Mouse (Mus musculus) midbrain, embryonic 14.5 days (tissue): ENCODE measurements at regions not wholly inside any gene's neighbourhood (a gene's known extent, or its start where the extent isn't known, plus 50 kb on each side); places are given as distances from the start of the nearest gene placed in this dataset.

ENCODE experiments used
- ATAC-seq: fragments of 200-750 bp; cut with Nextera tagmentation; 2 replicates; pipeline ENCODE4 v1.8.0; 2017; ENCODE audit warnings: moderate number of reproducible peaks, moderate library complexity; ENCODE audit not compliant: low FRiP score, low TSS enrichment
- DNase-seq: peaks from one replicate; pipeline ENCODE4 v3.0.0-alpha.2; 2015
- H3K27ac ChIP-seq: fragments of 300-500 bp; sonication (generic); replicated peaks from 2 replicates; pipeline ENCODE4 v1.5.1; 2014; ENCODE audit warnings: mild to moderate bottlenecking, low read depth, low read length, moderate library complexity
- H3K27me3 ChIP-seq: fragments of 300-500 bp; sonication (generic); 2 replicates; pipeline ENCODE4 v1.6.1; 2014; ENCODE audit warnings: low read length, control low read depth, mixed read lengths; ENCODE audit not compliant: control insufficient read depth, insufficient read depth
- H3K36me3 ChIP-seq: fragments of 300-500 bp; sonication (generic); 2 replicates; pipeline ENCODE4 v1.6.1; 2014; ENCODE audit warnings: low read length, control low read depth; ENCODE audit not compliant: control insufficient read depth, insufficient read depth
- H3K4me1 ChIP-seq: fragments of 300-500 bp; sonication (generic); 2 replicates; pipeline ENCODE4 v1.6.1; 2014; ENCODE audit warnings: mild to moderate bottlenecking, antibody characterized with exemption, low read length, control low read depth; ENCODE audit not compliant: control insufficient read depth, insufficient read depth
- H3K4me2 ChIP-seq: fragments of 300-500 bp; sonication (generic); 2 replicates; pipeline ENCODE4 v1.6.1; 2014; ENCODE audit warnings: mild to moderate bottlenecking, low read length, moderate library complexity
- H3K4me3 ChIP-seq: fragments of 300-500 bp; sonication (generic); replicated peaks from 2 replicates; pipeline ENCODE4 v1.5.1; 2014; ENCODE audit warnings: low read depth, low read length
- H3K9ac ChIP-seq: fragments of 300-500 bp; sonication (generic); replicated peaks from 2 replicates; pipeline ENCODE4 v1.6.1; 2014; ENCODE audit warnings: mild to moderate bottlenecking, low read length, moderate library complexity
- H3K9me3 ChIP-seq: fragments of 300-500 bp; sonication (generic); 2 replicates; pipeline ENCODE4 v1.6.1; 2016; ENCODE audit warnings: low read length, control low read depth, mixed read lengths; ENCODE audit not compliant: control insufficient read depth
- WGBS: fragments of 180-500 bp; shearing (Covaris S2); extraction: QIAGEN DNeasy Blood & Tissue Kit; methylation state at CpG from one replicate; pipeline ENCODE4 v1.1.7; 2014; 5-methylcytosine and 5-hydroxymethylcytosine counted together

GRCm38 (mm10) chr6:75683935-75684334 is 813.6 kb downstream of the Gm9008 start:
- Histone ChIP-seq H3K4me3 (no peak overlapping the region), H3K9me3 (no peaks in the 10 kb centered on the region), H3K4me2 (no peak overlapping the region), H3K4me1 (no peaks in the 10 kb centered on the region), H3K9ac (no peak overlapping the region), H3K27ac (no peak overlapping the region), H3K36me3 (no peaks in the 10 kb centered on the region), H3K27me3 (no peaks in the 10 kb centered on the region)
- DNase-seq (no peak), ATAC-seq (no peak)
- 92% methylated on average over 2 of the region's 2 CpGs for WGBS

- DNase-seq, result no peak
Observed at GRCm38 (mm10) chr6:75644363-75644720, 853.2 kb downstream of the Gm9008 start.

GRCm38 (mm10) chr6:75643581-75644362 is 853.8 kb downstream of the Gm9008 start:
- Histone ChIP-seq H3K9ac (no peak overlapping the region), H3K27me3 (no peaks in the 10 kb centered on the region), H3K4me2 (no peak overlapping the region), H3K36me3 (no peaks in the 10 kb centered on the region), H3K4me3 (no peak overlapping the region), H3K4me1 (no peaks in the 10 kb centered on the region), H3K9me3 (no peaks in the 10 kb centered on the region), H3K27ac (no peak overlapping the region)
- DNase-seq, result no peak
- no peak for ATAC-seq
- 70% methylated on average over 2 of the region's 2 CpGs for WGBS

More at GRCm38 (mm10) chr6:75644363-75644720, 853.2 kb downstream of the Gm9008 start:
- H3K9ac ChIP-seq, result no peak overlapping the region
- no peaks in the 10 kb centered on the region for H3K9me3 ChIP-seq
- H3K27me3 ChIP-seq, result no peaks in the 10 kb centered on the region
- ATAC-seq, result no peak
- H3K36me3 ChIP-seq, result no peaks in the 10 kb centered on the region
- H3K4me3 ChIP-seq, result no peak overlapping the region
- no peak overlapping the region for H3K27ac ChIP-seq
- no peak overlapping the region for H3K4me2 ChIP-seq
- H3K4me1 ChIP-seq, result no peaks in the 10 kb centered on the region
- 83% methylated on average over 2 of the region's 2 CpGs for WGBS

GRCm38 (mm10) chr6:75636050-75636449 is 861.5 kb downstream of the Gm9008 start:
- Histone ChIP-seq H3K27me3 (no peaks in the 10 kb centered on the region), H3K9ac (no peak overlapping the region), H3K36me3 (no peaks in the 10 kb centered on the region), H3K27ac (no peak overlapping the region), H3K4me2 (no peak overlapping the region), H3K9me3 (no peaks in the 10 kb centered on the region), H3K4me1 (no peaks in the 10 kb centered on the region), H3K4me3 (no peak overlapping the region)
- WGBS, result 44% methylated on average over 1 of the region's 1 CpGs
- ATAC-seq (no peak), DNase-seq (no peak)

- peaks cover 8% of the 10 kb centered on the region for H3K4me1 ChIP-seq
- H3K4me2 ChIP-seq, result 0 out of 2 replicates have a peak overlapping the region, but pooled peaks have one; percentile 8
- 8% methylated on average over 11 of the region's 11 CpGs for WGBS
- DNase-seq (peak; percentile 71), ATAC-seq (peak; percentile 81)
- no peaks in the 10 kb centered on the region for H3K36me3 ChIP-seq
- no peak overlapping the region for H3K9ac ChIP-seq
- peak overlapping the region; percentile 26; the same call in 1 of the 2 replicates for H3K27ac ChIP-seq
- H3K4me3 ChIP-seq, result no peak overlapping the region
- H3K27me3 ChIP-seq, result no peaks in the 10 kb centered on the region
- H3K9me3 ChIP-seq, result no peaks in the 10 kb centered on the region
Observed at GRCm38 (mm10) chr6:75602536-75603279, 894.9 kb downstream of the Gm9008 start.

- Histone ChIP-seq H3K9me3 (no peaks in the 10 kb centered on the region), H3K4me2 (no peak overlapping the region), H3K4me1 (no peaks in the 10 kb centered on the region), H3K27ac (no peak overlapping the region), H3K36me3 (no peaks in the 10 kb centered on the region), H3K4me3 (no peak overlapping the region), H3K9ac (no peak overlapping the region), H3K27me3 (no peaks in the 10 kb centered on the region)
- 89% methylated on average over 3 of the region's 3 CpGs for WGBS
- DNase-seq, result no peak
- no peak for ATAC-seq
Observed at GRCm38 (mm10) chr6:75558431-75558830, 939.2 kb downstream of the Gm9008 start.

GRCm38 (mm10) chr6:75542247-75542700 is 955.3 kb downstream of the Gm9008 start:
- H3K27me3 ChIP-seq, result no peaks in the 10 kb centered on the region
- no peaks in the 10 kb centered on the region for H3K36me3 ChIP-seq
- ATAC-seq (no peak), DNase-seq (peak; percentile 14)
- H3K4me3 ChIP-seq, result no peak overlapping the region
- 45% methylated on average over 1 of the region's 1 CpGs for WGBS
- H3K27ac ChIP-seq, result no peak overlapping the region
- H3K9me3 ChIP-seq, result no peaks in the 10 kb centered on the region
- H3K4me1 ChIP-seq, result no peaks in the 10 kb centered on the region
- H3K4me2 ChIP-seq, result no peak overlapping the region
- no peak overlapping the region for H3K9ac ChIP-seq

- WGBS, result 69% methylated on average over 3 of the region's 3 CpGs
- H3K27ac ChIP-seq, result no peak overlapping the region
- H3K9ac ChIP-seq, result no peak overlapping the region
- H3K4me2 ChIP-seq, result no peak overlapping the region
- ATAC-seq (no peak), DNase-seq (no peak)
- H3K27me3 ChIP-seq, result no peaks in the 10 kb centered on the region
- no peaks in the 10 kb centered on the region for H3K4me1 ChIP-seq
- H3K9me3 ChIP-seq, result no peaks in the 10 kb centered on the region
- no peaks in the 10 kb centered on the region for H3K36me3 ChIP-seq
- H3K4me3 ChIP-seq, result no peak overlapping the region
Observed at GRCm38 (mm10) chr6:75539703-75540102, 957.9 kb downstream of the Gm9008 start.
